Mouse (Mus musculus): ENCODE measurements around the gene Gm21680. TPM values are rescaled to one million over a fixed set of nuclear protein-coding genes. Genes with fewer than 3 reads are reported as not detected.
"Not testable (repeated sequence)": the region's sequence is repeated elsewhere in the genome, so short reads cannot be mapped to it uniquely, and the experiment has no call there.

The Gm21680 gene
- not detected for total RNA-seq (2021)
- long read RNA-seq, experiment 1 = 0 reads
- long read RNA-seq, experiment 2 = 0 reads

DNA sequence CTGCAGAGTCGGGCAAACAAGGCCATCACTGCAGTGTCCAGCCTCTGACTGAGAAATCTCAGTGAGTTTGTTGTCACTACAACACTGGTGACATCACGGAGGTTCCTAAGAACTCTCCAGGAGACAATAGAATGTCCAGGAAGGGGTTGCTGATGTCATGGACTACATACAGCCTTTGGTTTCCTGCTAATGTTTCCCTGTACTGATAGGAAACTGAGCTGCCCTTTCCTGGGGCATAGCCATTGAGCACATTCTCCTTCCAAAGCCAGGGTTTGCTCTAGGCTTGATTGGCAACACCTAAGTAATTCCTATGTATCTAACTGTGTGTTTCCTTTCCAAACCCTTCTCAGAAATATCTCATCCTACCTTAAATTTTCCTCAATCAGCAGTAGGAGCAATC, at the start of gene Gm21680:
Gm21680 (minus strand) TSS at position 101 of the 400 bp plus-strand sequence.
- not testable (repeated sequence) for DNase-seq (ENCODE audit: low spot score in 2 of 2)

DNA sequence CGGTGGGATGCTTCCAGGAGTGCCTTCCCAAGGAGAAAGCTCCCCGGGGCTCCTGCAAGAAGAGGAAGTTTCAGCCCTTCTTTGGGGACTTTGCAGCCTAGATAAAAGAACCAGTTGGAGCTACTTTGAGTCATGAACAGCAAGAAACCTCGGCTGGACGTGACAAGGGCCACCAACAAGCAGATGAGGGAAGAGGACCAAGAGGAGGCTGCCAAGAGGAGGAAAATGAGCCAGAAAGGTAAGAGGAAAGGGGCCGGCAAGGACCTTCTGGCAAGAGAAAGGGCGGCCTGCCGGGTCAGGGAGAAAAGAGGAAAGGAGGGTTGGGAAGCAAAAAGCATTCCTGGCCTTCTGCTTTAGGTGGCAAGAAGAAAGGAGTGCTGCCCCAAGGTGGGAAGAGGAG, 35.2 kb upstream of the Gm21680 start:
- peak in 1 of 2 experiments; percentile 0 for DNase-seq (ENCODE audit: low spot score in 2 of 2)

- peak; percentile 16 to 18 for DNase-seq (ENCODE audit: low spot score in 2 of 2)
Observed at GRCm38 (mm10) chr5:26006937-26007695, 34.7 kb upstream of the Gm21680 start.

DNA sequence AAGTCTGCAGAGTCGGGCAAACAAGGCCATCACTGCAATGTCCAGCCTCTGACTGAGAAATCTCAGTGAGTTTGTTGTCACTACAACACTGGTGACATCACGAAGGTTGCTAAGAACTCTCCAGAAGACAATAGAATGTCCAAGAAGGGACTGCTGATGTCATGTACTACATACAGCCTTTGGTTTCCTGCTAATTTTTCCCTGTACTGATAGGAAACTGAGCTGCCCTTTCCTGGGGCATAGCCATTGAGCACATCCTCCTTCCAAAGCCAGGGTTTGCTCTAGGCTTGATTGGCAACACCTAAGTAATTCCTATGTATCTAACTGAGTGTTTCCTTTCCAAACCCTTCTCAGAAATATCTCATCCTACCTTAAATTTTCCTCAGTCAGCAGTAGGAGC, 32.2 kb upstream of the Gm21680 start, which contains the start of gene Gm1979:
Gm1979 (minus strand) TSS at position 101 of the 400 bp plus-strand sequence.
- not testable (repeated sequence) for DNase-seq (ENCODE audit: low spot score in 2 of 2)

- not testable (repeated sequence) for DNase-seq (ENCODE audit: low spot score in 2 of 2)
Observed at GRCm38 (mm10) chr5:25988550-25988949, 16.1 kb upstream of the Gm21680 start, which contains the start of gene Gm21698. TSS of gene Gm21698 (minus strand) at chr5:25988650.

DNA sequence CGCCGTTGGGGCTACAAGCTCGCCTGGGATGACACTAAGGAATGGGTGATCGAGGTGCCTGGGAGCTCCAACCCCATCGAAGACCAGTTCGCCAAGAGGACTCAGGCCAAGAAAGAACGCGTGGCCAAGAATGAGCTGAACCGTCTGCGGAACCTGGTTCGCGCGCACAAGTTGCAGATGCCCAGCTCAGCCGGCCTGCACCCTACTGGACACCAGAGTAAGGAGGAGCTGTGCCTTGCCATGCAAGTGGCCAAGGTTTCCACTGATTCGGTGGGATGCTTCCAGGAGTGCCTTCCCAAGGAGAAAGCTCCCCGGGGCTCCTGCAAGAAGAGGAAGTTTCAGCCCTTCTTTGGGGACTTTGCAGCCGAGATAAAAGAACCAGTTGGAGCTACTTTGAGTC, 15.4 kb downstream of the Gm21680 start:
- DNase-seq (ENCODE audit: low spot score in 2 of 2) = not testable (repeated sequence)

GRCm38 (mm10) chr5:25956611-25957010, 15.9 kb downstream of the Gm21680 start:
- not testable (repeated sequence) for DNase-seq (ENCODE audit: low spot score in 2 of 2)

- DNase-seq (ENCODE audit: low spot score in 2 of 2) = not testable (repeated sequence)
Observed at GRCm38 (mm10) chr5:25954317-25954716, 18.1 kb downstream of the Gm21680 start, which contains the start of gene Gm21671. TSS of gene Gm21671 (minus strand) at chr5:25954417.

GRCm38 (mm10) chr5:25945391-25945790, 27.1 kb downstream of the Gm21680 start:
- not testable (repeated sequence) for DNase-seq (ENCODE audit: low spot score in 2 of 2)

- not testable (repeated sequence) for DNase-seq (ENCODE audit: low spot score in 2 of 2)
Observed at GRCm38 (mm10) chr5:25942281-25942680, 30.2 kb downstream of the Gm21680 start, which contains the start of gene Gm21663. TSS of gene Gm21663 (minus strand) at chr5:25942381.

Other genes starting within 250 kb of the Gm21680 start
- gene Actr3b, start 212.7 kb downstream of the Gm21680 start, total RNA-seq (2021) = 100 to 1,000 TPM; 189 to 198 TPM
- not detected for gene Gm21663, start 30.3 kb downstream of the Gm21680 start, total RNA-seq (2021)
- gene Gm21671, start 18.2 kb downstream of the Gm21680 start, total RNA-seq (2021) = not detected
- not detected for gene Gm21698, start 16.0 kb upstream of the Gm21680 start, total RNA-seq (2021)
- under 1 TPM in 1 of 2 experiments, not detected in 1; 0.58 TPM for gene Gm1979, start 32.1 kb upstream of the Gm21680 start, total RNA-seq (2021)
- not detected for gene Gm5862, start 50.3 kb upstream of the Gm21680 start, total RNA-seq (2021)
- gene Speer4a, start 66.9 kb upstream of the Gm21680 start, total RNA-seq (2021) = not detected
- gene Gm7347, start 85.9 kb upstream of the Gm21680 start, total RNA-seq (2021) = not detected
- gene Gm10471, start 116.6 kb upstream of the Gm21680 start, total RNA-seq (2021) = not detected
- gene 5031410I06Rik, start 132.7 kb upstream of the Gm21680 start, total RNA-seq (2021) = not detected
- not detected for gene Gm10220, start 148.8 kb upstream of the Gm21680 start, total RNA-seq (2021)

All from layer of hippocampus, postnatal 14 days (tissue).